Mouse (Mus musculus) thymus, postnatal 10 days (tissue): ENCODE measurements around the gene Lrpprc.
A peak's percentile ranks its signal among the peaks of the same experiment; 100 is the strongest.

Source experiments
- DNase-seq, 2 experiments: peaks; one replicate each; pipeline ENCODE4 v3.0.0; 2021; ENCODE audit warnings: low spot score in 2 of 2

The Lrpprc gene

DNA sequence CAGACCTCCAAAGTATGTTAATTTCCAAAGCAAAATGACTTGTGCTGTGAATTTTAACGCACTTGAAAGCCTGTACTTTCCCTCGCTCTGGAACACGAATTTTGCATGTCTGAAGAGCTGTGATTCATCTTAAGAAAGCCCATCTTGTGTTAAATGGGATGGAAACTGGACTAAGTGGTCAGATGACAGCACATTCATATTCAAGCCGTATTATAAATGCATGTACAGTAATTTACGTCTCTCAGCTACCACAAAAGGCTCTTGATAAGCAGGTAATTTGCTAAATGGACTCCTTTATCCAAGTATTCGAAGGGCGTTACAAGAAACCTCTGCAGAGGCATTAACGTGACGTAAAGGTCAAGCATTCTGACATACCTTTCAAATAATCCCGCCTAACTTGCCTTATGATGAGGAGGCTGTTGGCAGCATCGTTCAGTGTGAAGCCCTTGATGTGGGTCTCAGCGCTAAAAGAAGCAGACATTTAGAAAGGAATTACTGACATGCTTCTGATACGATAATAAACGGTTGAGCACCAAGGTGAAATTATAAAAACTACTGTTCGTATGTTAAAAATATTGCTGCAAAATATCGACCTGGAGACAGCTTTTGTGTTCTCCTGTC, 74.2 kb downstream of the Lrpprc start:
- DNase-seq, result no peak

GRCm38 (mm10) chr17:84714930-84715329, 75.7 kb downstream of the Lrpprc start:
- no peak for DNase-seq

GRCm38 (mm10) chr17:84713563-84714164, 76.9 kb downstream of the Lrpprc start:
- DNase-seq, result no peak

- DNase-seq, result no peak
Observed at GRCm38 (mm10) chr17:84709403-84709851, 81.2 kb downstream of the Lrpprc start.

DNA sequence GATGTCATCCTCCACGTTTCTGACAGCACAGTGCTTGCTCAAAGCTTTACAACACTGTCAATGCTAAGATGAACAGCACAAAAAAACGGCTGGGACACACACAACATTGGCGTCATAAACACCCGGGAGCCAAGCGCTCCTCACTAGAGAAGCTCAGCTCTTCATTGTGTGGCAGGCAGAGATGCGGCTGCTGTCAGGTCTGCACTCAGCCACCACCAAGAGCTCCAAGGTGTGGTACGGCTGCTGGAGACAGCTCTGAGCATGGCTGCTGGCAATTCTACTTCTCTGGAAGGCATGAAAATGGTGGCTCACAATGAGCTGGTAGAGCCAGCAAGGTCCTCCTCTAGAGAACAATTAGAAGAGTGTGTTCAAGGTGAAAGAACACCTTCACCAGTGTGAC, 81.8 kb downstream of the Lrpprc start:
- DNase-seq, result no peak

- DNase-seq, result peak in 1 of 2 experiments; percentile 17
Observed at GRCm38 (mm10) chr17:84707407-84707806, 83.2 kb downstream of the Lrpprc start.

GRCm38 (mm10) chr17:84698727-84699126, 91.9 kb downstream of the Lrpprc start:
- DNase-seq, result peak in 1 of 2 experiments; percentile 44

DNA sequence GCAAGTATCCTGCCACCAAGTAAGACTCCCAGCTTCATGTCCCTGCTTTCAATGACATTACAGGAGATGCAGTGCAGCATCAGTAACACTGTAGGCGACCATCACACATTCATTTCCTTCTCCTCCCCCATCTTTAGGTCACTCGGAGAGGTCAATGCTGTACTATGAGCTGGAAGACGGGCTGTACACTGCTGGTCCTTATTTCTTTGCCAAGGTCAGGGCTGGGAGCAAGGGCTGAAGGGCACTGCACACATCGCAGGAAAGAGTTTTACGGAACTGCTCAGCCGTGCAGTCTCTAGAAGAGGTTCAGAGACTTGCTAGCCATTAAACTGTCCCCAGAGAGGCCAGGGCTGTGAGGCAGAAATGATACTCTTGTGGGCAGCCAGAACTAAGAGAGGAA, 94.1 kb downstream of the Lrpprc start:
- DNase-seq, result no peak

DNA sequence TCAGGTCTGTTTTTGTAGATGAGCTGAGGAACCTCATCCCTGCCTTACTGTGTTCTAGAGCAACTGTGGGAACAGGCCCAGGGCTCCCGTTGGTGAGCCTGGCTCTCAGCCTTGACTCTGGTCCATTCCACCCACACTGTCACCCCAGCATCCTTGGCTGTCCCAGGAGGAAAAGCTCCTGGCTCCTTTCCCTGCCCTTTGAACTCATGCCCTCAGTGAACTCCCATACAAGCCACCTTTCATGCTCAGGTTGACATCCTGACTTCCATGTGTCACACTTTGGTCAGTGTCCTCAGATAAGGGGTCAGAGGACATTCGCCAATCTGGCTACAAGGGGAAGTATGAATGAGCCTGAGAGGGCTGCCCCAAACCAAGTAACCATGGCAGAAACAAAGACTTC, 96.8 kb downstream of the Lrpprc start:
- DNase-seq, result no peak

- DNase-seq, result no peak
Observed at GRCm38 (mm10) chr17:84690111-84690510, 100.5 kb downstream of the Lrpprc start.

GRCm38 (mm10) chr17:84689316-84689715, 101.3 kb downstream of the Lrpprc start:
- DNase-seq, result no peak

GRCm38 (mm10) chr17:84688834-84689233, 101.8 kb downstream of the Lrpprc start:
- no peak for DNase-seq

- DNase-seq, result no peak
Observed at GRCm38 (mm10) chr17:84687994-84688393, 102.6 kb downstream of the Lrpprc start.

DNA sequence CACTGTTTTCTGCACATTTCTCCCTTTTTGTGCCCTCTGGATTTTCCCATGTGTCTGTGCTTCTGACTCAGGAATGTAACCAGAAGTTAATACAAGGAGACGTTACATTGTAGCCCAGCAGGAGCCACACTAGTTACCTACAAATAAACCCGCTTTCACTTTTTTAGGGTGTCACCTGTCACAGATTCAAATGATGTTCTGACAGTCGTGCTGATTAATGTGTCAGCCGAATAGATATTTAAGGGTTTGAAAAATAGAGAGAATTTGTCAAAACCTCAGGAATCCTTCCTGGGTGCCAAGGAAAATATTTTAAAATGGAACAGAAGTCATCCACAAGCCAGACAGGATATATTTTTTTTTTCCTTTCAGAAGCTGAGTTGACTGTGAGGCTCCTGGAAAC, 105.3 kb downstream of the Lrpprc start:
- DNase-seq, result no peak

- no peak for DNase-seq
Observed at GRCm38 (mm10) chr17:84684284-84684683, 106.3 kb downstream of the Lrpprc start.

GRCm38 (mm10) chr17:84682734-84683717, 107.6 kb downstream of the Lrpprc start, which contains the start of gene Abcg5:
Abcg5 (minus strand) TSS chr17:84683011.
- no peak for DNase-seq

GRCm38 (mm10) chr17:84681670-84682069, 108.9 kb downstream of the Lrpprc start:
- DNase-seq, result no peak

GRCm38 (mm10) chr17:84677595-84677994, 113.0 kb downstream of the Lrpprc start:
- no peak for DNase-seq

DNA sequence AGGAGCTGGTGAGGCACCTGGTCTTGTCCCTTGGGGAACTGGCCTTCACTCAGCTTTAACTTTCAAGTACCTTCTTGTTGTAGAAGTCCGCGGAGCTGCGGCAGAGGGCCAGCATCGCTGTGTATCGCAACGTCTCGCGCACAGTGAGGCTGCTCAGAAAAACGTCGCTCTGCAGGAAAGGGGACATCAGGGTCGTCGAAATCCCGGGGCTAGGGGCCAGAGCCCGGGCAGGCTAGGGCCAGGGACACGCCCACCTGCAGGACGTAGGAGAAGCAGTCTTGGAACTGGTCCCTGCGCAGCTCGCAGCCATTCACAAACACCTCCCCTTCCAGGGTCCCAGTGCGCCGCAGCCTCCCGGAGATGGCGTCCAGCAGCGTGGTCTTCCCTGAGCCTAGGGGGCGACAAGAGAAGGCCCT, 114.6 kb downstream of the Lrpprc start, which contains the start of gene Abcg8:
Gene Abcg8 (plus strand): TSS at position 352 of the 416 bp plus-strand sequence.
- DNase-seq, result no peak

DNA sequence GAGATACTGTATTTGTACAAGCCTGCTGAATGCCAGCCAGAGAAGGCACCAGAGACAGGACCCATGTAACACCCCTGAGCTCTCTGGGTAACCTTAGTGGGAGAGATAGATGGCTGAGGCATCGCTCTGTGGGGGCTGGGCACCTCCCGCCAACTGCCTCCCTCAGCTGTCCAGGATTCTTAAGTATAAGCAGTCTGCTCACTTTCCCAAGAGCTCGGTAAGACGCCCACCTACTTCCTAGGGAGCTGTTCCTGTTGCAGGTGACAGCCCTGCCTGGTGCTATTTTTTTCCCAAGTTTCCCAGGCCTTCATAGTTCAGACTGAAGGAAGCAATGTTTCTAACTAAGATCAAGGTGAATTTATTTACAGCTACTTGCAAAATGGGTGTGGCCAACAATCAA, 115.4 kb downstream of the Lrpprc start:
- no peak for DNase-seq

GRCm38 (mm10) chr17:84674048-84674447, 116.5 kb downstream of the Lrpprc start:
- DNase-seq, result no peak
